Mouse (Mus musculus): Measurements from ENCODE around the gene Rnf225. TPM values are rescaled to one million over a fixed set of nuclear protein-coding genes. Genes with fewer than 3 reads are reported as not detected.

Rnf225 gene
- polyA plus RNA-seq, 1 experiment from 2014 or later: 0.45 TPM

GRCm38 (mm10) chr7:12943488-12943887, 16.3 kb downstream of the Rnf225 start:
- H3K27me3 ChIP-seq (replicated peaks; ENCODE audit: control insufficient read depth, insufficient read depth, low read length): no peaks in the 10 kb centered on the region
- no peak overlapping the region for H3K27ac ChIP-seq (ENCODE audit: low read depth)
- H3K4me1 ChIP-seq (replicated peaks; ENCODE audit: control insufficient read depth, insufficient read depth, low read length): no peaks in the 10 kb centered on the region
- no peaks in the 10 kb centered on the region for H3K36me3 ChIP-seq (ENCODE audit: control insufficient read depth, insufficient read depth, low read length)
- ATAC-seq (replicated peaks; ENCODE audit: low FRiP score, low TSS enrichment, low read depth) (no peak), DNase-seq (ENCODE audit: low spot score) (no peak)
- H3K4me2 ChIP-seq (ENCODE audit: low read length): no peak overlapping the region
- H3K4me3 ChIP-seq (ENCODE audit: low read depth, low read length): no peak overlapping the region
- no peak overlapping the region for H3K9ac ChIP-seq (ENCODE audit: low read length)
- no peaks in the 10 kb centered on the region for H3K9me3 ChIP-seq (ENCODE audit: control insufficient read depth, low read length)

DNA sequence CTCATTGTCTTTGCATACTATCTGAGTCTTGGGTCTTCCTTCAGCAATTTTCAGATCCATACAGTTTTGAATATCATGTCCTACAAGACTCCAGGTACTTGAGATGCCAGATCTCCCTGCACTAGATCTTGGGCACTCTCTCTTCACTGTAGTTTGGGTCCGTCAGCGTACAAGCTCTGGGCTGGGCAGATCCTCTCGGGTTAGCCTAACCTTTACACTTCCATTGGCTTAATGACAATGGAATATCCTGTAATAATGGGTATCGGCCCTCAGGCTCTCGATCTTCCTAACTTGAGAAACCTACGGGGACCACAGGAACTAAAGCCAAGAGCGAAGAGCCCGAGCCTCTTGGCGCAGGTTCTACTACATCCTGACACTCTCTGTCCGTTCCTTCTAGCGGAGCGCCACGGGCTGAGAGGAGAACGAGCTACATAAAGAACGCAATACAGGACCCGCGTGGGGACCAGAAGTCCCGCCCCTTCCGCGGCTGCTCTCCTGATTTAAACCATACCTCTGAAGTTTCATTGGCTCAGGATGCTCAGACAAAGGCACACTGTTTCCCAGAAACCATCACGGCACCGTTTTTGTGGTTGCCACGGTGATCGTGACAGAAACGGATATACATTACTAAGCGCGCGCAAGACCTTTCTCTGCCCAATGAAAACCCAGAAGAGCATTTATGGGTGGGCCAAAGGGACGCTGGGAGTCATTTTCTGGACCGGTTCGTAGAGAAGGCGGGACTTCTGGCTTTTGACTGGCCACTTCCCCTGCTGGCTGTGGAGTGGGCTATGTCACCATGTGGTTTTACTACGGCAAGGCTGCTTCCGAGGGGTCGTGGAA, 22.0 kb downstream of the Rnf225 start:
- H3K4me3 ChIP-seq (ENCODE audit: low read depth, low read length): peak overlapping the region; percentile 50
- H3K27ac ChIP-seq (ENCODE audit: low read depth): peak overlapping the region; percentile 84
- peak; percentile 91 for DNase-seq (ENCODE audit: low spot score)
- 0 out of 2 replicates have a peak, but pooled peaks cover 6% of the 10 kb centered on the region for H3K4me1 ChIP-seq (replicated peaks; ENCODE audit: control insufficient read depth, insufficient read depth, low read length)
- H3K4me2 ChIP-seq (ENCODE audit: low read length): peak overlapping the region; percentile 94
- H3K9me3 ChIP-seq (ENCODE audit: control insufficient read depth, low read length): no peaks in the 10 kb centered on the region
- ATAC-seq (replicated peaks; ENCODE audit: low FRiP score, low TSS enrichment, low read depth): peak; percentile 97
- no peaks in the 10 kb centered on the region for H3K36me3 ChIP-seq (ENCODE audit: control insufficient read depth, insufficient read depth, low read length)
- no peaks in the 10 kb centered on the region for H3K27me3 ChIP-seq (replicated peaks; ENCODE audit: control insufficient read depth, insufficient read depth, low read length)
- H3K9ac ChIP-seq (ENCODE audit: low read length): peak overlapping the region; percentile 69
- WGBS: 10% methylated on average over 35 of the region's 35 CpGs

- Histone ChIP-seq H3K36me3 (ENCODE audit: control insufficient read depth, insufficient read depth, low read length) (no peaks in the 10 kb centered on the region), H3K9ac (ENCODE audit: low read length) (peak overlapping the region; percentile 69), H3K27me3 (replicated peaks; ENCODE audit: control insufficient read depth, insufficient read depth, low read length) (no peaks in the 10 kb centered on the region), H3K9me3 (ENCODE audit: control insufficient read depth, low read length) (no peaks in the 10 kb centered on the region), H3K4me1 (replicated peaks; ENCODE audit: control insufficient read depth, insufficient read depth, low read length) (0 out of 2 replicates have a peak, but pooled peaks cover 6% of the 10 kb centered on the region), H3K27ac (ENCODE audit: low read depth) (peak overlapping the region; percentile 82), H3K4me3 (ENCODE audit: low read depth, low read length) (peak overlapping the region; percentile 50), H3K4me2 (ENCODE audit: low read length) (peak overlapping the region; percentile 94)
- ATAC-seq (replicated peaks; ENCODE audit: low FRiP score, low TSS enrichment, low read depth) (no peak; the same call in 1 of the 2 replicates), DNase-seq (ENCODE audit: low spot score) (no peak)
- WGBS: 2% methylated on average over 16 of the region's 16 CpGs
Measured at GRCm38 (mm10) chr7:12949872-12950229, 22.6 kb downstream of the Rnf225 start.

DNA sequence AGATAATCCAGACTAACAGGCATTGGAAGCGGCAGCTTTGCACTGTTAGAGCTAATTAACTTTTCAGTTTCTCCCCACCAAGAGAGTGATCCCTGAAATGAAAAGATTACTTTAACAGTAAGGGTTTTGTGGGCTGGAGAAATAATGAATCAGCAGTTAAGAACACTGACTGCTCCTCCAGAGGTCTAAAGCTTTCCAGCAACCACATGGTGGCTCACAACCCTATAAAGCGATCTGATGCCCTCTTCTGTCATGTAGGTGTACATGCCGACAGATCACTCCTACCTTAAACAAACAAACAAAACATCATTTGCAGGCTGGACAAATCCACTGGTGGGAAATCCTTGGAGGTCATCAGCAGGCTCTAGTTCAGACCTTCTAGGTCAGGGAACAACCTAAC, 27.7 kb downstream of the Rnf225 start:
- Histone ChIP-seq H3K4me3 (ENCODE audit: low read depth, low read length) (no peak overlapping the region), H3K9me3 (ENCODE audit: control insufficient read depth, low read length) (no peaks in the 10 kb centered on the region), H3K9ac (ENCODE audit: low read length) (no peak overlapping the region), H3K4me1 (replicated peaks; ENCODE audit: control insufficient read depth, insufficient read depth, low read length) (0 out of 2 replicates have a peak, but pooled peaks cover 4% of the 10 kb centered on the region), H3K27me3 (replicated peaks; ENCODE audit: control insufficient read depth, insufficient read depth, low read length) (no peaks in the 10 kb centered on the region), H3K36me3 (ENCODE audit: control insufficient read depth, insufficient read depth, low read length) (no peaks in the 10 kb centered on the region), H3K4me2 (ENCODE audit: low read length) (no peak overlapping the region), H3K27ac (ENCODE audit: low read depth) (no peak overlapping the region)
- 51% methylated on average over 3 of the region's 3 CpGs for WGBS
- no peak for DNase-seq (ENCODE audit: low spot score)
- no peak for ATAC-seq (replicated peaks; ENCODE audit: low FRiP score, low TSS enrichment, low read depth)

- ATAC-seq (replicated peaks; ENCODE audit: low FRiP score, low TSS enrichment, low read depth) (no peak), DNase-seq (ENCODE audit: low spot score) (no peak)
- H3K36me3 ChIP-seq (ENCODE audit: control insufficient read depth, insufficient read depth, low read length): no peaks in the 10 kb centered on the region
- H3K4me3 ChIP-seq (ENCODE audit: low read depth, low read length): no peak overlapping the region
- 70% methylated on average over 5 of the region's 5 CpGs for WGBS
- H3K9me3 ChIP-seq (ENCODE audit: control insufficient read depth, low read length): no peaks in the 10 kb centered on the region
- no peak overlapping the region for H3K4me2 ChIP-seq (ENCODE audit: low read length)
- H3K9ac ChIP-seq (ENCODE audit: low read length): no peak overlapping the region
- no peaks in the 10 kb centered on the region for H3K27me3 ChIP-seq (replicated peaks; ENCODE audit: control insufficient read depth, insufficient read depth, low read length)
- H3K27ac ChIP-seq (ENCODE audit: low read depth): no peak overlapping the region
- H3K4me1 ChIP-seq (replicated peaks; ENCODE audit: control insufficient read depth, insufficient read depth, low read length): no peaks in the 10 kb centered on the region
Measured at GRCm38 (mm10) chr7:12957511-12957910, 30.3 kb downstream of the Rnf225 start.

DNA sequence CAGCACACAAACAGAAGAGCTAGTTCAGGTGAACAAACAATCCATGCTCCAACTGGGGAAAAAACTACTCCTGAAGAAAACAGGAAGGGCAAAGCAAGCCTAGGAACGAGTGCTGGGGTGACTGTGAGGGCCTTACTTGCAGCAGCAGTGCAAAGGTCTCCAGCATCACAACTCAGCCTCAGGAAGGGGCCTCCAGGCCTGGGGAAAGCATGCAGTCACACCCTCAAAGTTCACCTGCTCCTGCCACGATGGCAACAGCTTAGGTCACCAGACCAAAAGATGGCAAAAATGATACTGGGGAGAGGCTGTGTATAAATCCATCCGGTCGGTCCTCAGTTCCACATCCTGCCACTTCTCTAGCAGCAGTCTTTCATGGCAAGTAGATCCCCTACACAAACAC, 31.7 kb downstream of the Rnf225 start:
- no peak overlapping the region for H3K4me3 ChIP-seq (ENCODE audit: low read depth, low read length)
- H3K27ac ChIP-seq (ENCODE audit: low read depth): no peak overlapping the region
- H3K4me2 ChIP-seq (ENCODE audit: low read length): no peak overlapping the region
- H3K9me3 ChIP-seq (ENCODE audit: control insufficient read depth, low read length): no peaks in the 10 kb centered on the region
- ATAC-seq (replicated peaks; ENCODE audit: low FRiP score, low TSS enrichment, low read depth): no peak
- no peaks in the 10 kb centered on the region for H3K4me1 ChIP-seq (replicated peaks; ENCODE audit: control insufficient read depth, insufficient read depth, low read length)
- no peaks in the 10 kb centered on the region for H3K27me3 ChIP-seq (replicated peaks; ENCODE audit: control insufficient read depth, insufficient read depth, low read length)
- no peak for DNase-seq (ENCODE audit: low spot score)
- 73% methylated on average over 4 of the region's 4 CpGs for WGBS
- no peaks in the 10 kb centered on the region for H3K36me3 ChIP-seq (ENCODE audit: control insufficient read depth, insufficient read depth, low read length)
- no peak overlapping the region for H3K9ac ChIP-seq (ENCODE audit: low read length)

GRCm38 (mm10) chr7:12959718-12960117, 32.5 kb downstream of the Rnf225 start:
- no peak overlapping the region for H3K4me2 ChIP-seq (ENCODE audit: low read length)
- ATAC-seq (replicated peaks; ENCODE audit: low FRiP score, low TSS enrichment, low read depth): no peak
- no peaks in the 10 kb centered on the region for H3K4me1 ChIP-seq (replicated peaks; ENCODE audit: control insufficient read depth, insufficient read depth, low read length)
- 39% methylated on average over 4 of the region's 4 CpGs for WGBS
- no peaks in the 10 kb centered on the region for H3K9me3 ChIP-seq (ENCODE audit: control insufficient read depth, low read length)
- no peaks in the 10 kb centered on the region for H3K27me3 ChIP-seq (replicated peaks; ENCODE audit: control insufficient read depth, insufficient read depth, low read length)
- H3K9ac ChIP-seq (ENCODE audit: low read length): no peak overlapping the region
- DNase-seq (ENCODE audit: low spot score): no peak
- no peak overlapping the region for H3K27ac ChIP-seq (ENCODE audit: low read depth)
- H3K36me3 ChIP-seq (ENCODE audit: control insufficient read depth, insufficient read depth, low read length): no peaks in the 10 kb centered on the region
- H3K4me3 ChIP-seq (ENCODE audit: low read depth, low read length): no peak overlapping the region

DNA sequence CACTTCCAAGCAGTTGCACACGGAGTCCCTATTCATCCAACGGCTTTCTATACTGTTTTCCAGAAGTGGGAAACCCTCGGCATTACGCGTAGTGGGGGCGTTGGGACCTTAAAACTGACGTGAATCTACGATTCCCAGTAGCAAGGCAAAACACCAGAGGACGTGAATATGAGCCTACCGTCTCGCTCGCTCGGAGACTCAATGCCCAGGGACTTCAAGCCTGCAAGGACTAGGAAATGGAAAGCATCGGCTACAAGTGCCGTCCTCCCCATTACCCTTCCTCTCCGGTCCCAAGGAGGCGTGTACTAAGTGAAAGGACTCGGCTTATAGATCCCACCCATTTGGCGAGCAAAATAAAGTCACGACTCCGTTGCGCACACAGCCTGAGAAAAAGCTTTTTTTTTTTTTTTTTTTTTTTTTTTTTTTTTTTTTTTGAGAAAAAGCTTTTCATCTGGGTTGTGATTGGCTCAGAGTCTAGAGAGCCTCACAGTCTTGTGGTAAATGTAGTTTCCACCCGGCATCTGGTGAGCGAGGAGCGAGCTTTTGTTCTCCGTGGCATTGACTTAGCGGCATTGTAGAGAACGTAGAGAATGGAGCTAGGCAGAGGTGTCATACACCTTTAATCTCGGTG, 34.4 kb downstream of the Rnf225 start:
- Histone ChIP-seq H3K4me3 (ENCODE audit: low read depth, low read length) (peak overlapping the region; percentile 39), H3K4me1 (replicated peaks; ENCODE audit: control insufficient read depth, insufficient read depth, low read length) (peaks cover 5% of the 10 kb centered on the region), H3K36me3 (ENCODE audit: control insufficient read depth, insufficient read depth, low read length) (no peaks in the 10 kb centered on the region), H3K27ac (ENCODE audit: low read depth) (peak overlapping the region; percentile 76), H3K9ac (ENCODE audit: low read length) (peak overlapping the region; percentile 64), H3K9me3 (ENCODE audit: control insufficient read depth, low read length) (no peaks in the 10 kb centered on the region), H3K27me3 (replicated peaks; ENCODE audit: control insufficient read depth, insufficient read depth, low read length) (no peaks in the 10 kb centered on the region), H3K4me2 (ENCODE audit: low read length) (peak overlapping the region; percentile 48)
- WGBS: 6% methylated on average over 29 of the region's 29 CpGs
- DNase-seq (ENCODE audit: low spot score) (peak; percentile 86), ATAC-seq (replicated peaks; ENCODE audit: low FRiP score, low TSS enrichment, low read depth) (peak; percentile 51; the same call in 1 of the 2 replicates)

All from intestine, embryonic 14.5 days (tissue).